Mouse (Mus musculus): ENCODE measurements around the gene Colq.

- peak; percentile 38 for TF ChIP-seq TAL1 (IDR thresholded peaks at IDR 0.05; ENCODE audit: low read length)
- TF ChIP-seq GATA1 (IDR thresholded peaks at IDR 0.05; ENCODE audit: low read length), result no peak
Measured at GRCm38 (mm10) chr14:31570131-31570951, 20.8 kb downstream of the Colq start.

All from erythroblast, embryonic 14.5 days (primary cell).